Mouse (Mus musculus) erythroblast, embryonic 14.5 days (primary cell): ENCODE results near the gene Soat2.

Experiments
- GATA1 ChIP-seq: IDR thresholded peaks from 2 replicates; pipeline ENCODE4 v1.6.1; 2012; ENCODE audit warnings: low read length, inconsistent platforms, mixed read lengths
- TAL1 ChIP-seq: IDR thresholded peaks from 3 replicates; pipeline ENCODE4 v1.6.1; 2012; ENCODE audit warnings: low read length, inconsistent platforms, mixed read lengths

GRCm38 (mm10) chr15:102167620-102168021, 17.3 kb downstream of the Soat2 start:
- TF ChIP-seq TAL1 (no peak), GATA1 (no peak)
